Mouse (Mus musculus) intestine, embryonic 15.5 days (tissue): ENCODE measurements around the gene Slc25a53. TPM values are rescaled to one million over a fixed set of nuclear protein-coding genes. Genes with fewer than 3 reads are reported as not detected.

Experiments used
- ATAC-seq: fragments of 200-750 bp; cut with Nextera tagmentation; 2 replicates; pipeline ENCODE4 v1.8.0; 2017; ENCODE audit warnings: moderate TSS enrichment, moderate library complexity
- H3K27ac ChIP-seq: fragments of 300-500 bp; sonication (generic); 2 replicates; pipeline ENCODE4 v1.5.1; 2015; ENCODE audit warnings: mild to moderate bottlenecking, inconsistent platforms
- H3K27me3 ChIP-seq: fragments of 300-500 bp; sonication (generic); replicated peaks from 2 replicates; pipeline ENCODE4 v1.6.1; 2015; ENCODE audit warnings: inconsistent platforms
- H3K36me3 ChIP-seq: fragments of 300-500 bp; sonication (generic); 2 replicates; pipeline ENCODE4 v1.6.1; 2015; ENCODE audit warnings: inconsistent platforms
- H3K4me1 ChIP-seq: fragments of 300-500 bp; sonication (generic); replicated peaks from 2 replicates; pipeline ENCODE4 v1.6.1; 2015; ENCODE audit warnings: inconsistent platforms
- H3K4me2 ChIP-seq: fragments of 300-500 bp; sonication (generic); replicated peaks from 2 replicates; pipeline ENCODE4 v1.6.1; 2015; ENCODE audit warnings: mild to moderate bottlenecking, inconsistent platforms
- H3K4me3 ChIP-seq: fragments of 300-500 bp; sonication (generic); replicated peaks from 2 replicates; pipeline ENCODE4 v1.5.1; 2015; ENCODE audit warnings: inconsistent platforms
- H3K9ac ChIP-seq: fragments of 300-500 bp; sonication (generic); 2 replicates; pipeline ENCODE4 v1.6.1; 2015; ENCODE audit warnings: inconsistent platforms
- H3K9me3 ChIP-seq: fragments of 300-500 bp; sonication (generic); 2 replicates; pipeline ENCODE4 v1.6.1; 2016; ENCODE audit warnings: inconsistent platforms
- WGBS: fragments of 180-500 bp; shearing (Covaris S2); methylation state at CpG from one replicate; pipeline ENCODE4 v1.1.7; 2015; 5-methylcytosine and 5-hydroxymethylcytosine counted together
- polyA plus RNA-seq: library from polyadenylated mRNA; unstranded; fragments of >200 nt; fragmentation: Nextera tagmentation; extraction: Ambion mirVana; gene quantifications from 2 replicates; pipeline ENCODE4 v1.2.1, GENCODE M21; 2015

The Slc25a53 gene
- polyA plus RNA-seq: 7.5 and 7.9 TPM in 2 replicates

DNA sequence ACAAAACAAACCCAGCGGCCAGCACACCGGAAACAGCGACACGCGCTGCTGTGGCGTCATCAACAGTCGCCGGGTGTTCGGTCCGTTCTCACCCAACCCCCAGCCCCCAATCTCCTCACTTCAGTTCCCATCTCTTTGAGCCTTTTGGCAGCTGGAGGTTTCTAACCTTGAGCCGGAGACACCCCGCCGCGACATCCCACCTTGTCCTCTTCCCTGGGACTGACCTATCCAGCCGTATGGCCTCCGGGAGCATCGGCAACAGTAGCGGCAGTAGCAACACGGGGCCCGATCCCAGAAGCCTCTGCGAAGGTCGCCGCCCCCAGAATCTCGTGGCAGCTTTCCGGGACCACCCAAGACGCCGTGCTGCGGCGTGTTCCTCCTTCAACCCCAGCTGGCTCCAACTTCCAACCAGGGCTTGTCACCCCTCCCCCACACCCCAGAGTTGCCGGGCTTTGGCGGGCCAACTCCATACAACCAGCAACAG, at the start of gene Slc25a53:
TSS of gene Slc25a53 (minus strand) at position 303 of the 484 bp plus-strand sequence.
- Histone ChIP-seq H3K4me1 (no peaks in the 10 kb centered on the region), H3K27ac (peak within 1 kb of the TSS; percentile 92), H3K9me3 (no peaks in the 10 kb centered on the region), H3K4me3 (peak within 1 kb of the TSS; percentile 51), H3K4me2 (peak within 1 kb of the TSS; percentile 57), H3K36me3 (no peaks in the 10 kb centered on the region), H3K27me3 (no peaks in the 10 kb centered on the region), H3K9ac (peak within 1 kb of the TSS; percentile 49)
- 17% methylated on average over 31 of the region's 31 CpGs for WGBS
- ATAC-seq: peak; percentile 97

DNA sequence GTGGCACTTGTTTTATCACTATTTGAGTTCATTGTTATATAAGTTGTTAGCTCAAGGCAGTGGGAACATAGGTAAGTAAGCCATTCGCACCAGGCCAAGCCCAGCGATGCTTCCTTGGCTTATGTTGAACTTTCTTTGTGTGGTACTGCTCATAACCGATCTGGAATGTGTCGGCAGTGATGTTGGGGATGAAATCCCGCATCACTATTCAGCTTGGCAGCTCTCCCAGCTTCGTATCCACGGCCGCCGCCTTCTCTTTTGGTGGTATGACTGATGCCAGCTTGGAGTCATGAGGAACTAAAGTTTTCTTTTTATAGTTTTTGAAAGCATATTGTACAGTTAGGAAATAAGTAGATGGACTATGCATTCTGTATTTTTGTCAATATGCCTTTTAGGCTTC, 25.1 kb upstream of the Slc25a53 start:
- 85% methylated on average over 9 of the region's 9 CpGs for WGBS
- no peaks in the 10 kb centered on the region for H3K4me1 ChIP-seq

DNA sequence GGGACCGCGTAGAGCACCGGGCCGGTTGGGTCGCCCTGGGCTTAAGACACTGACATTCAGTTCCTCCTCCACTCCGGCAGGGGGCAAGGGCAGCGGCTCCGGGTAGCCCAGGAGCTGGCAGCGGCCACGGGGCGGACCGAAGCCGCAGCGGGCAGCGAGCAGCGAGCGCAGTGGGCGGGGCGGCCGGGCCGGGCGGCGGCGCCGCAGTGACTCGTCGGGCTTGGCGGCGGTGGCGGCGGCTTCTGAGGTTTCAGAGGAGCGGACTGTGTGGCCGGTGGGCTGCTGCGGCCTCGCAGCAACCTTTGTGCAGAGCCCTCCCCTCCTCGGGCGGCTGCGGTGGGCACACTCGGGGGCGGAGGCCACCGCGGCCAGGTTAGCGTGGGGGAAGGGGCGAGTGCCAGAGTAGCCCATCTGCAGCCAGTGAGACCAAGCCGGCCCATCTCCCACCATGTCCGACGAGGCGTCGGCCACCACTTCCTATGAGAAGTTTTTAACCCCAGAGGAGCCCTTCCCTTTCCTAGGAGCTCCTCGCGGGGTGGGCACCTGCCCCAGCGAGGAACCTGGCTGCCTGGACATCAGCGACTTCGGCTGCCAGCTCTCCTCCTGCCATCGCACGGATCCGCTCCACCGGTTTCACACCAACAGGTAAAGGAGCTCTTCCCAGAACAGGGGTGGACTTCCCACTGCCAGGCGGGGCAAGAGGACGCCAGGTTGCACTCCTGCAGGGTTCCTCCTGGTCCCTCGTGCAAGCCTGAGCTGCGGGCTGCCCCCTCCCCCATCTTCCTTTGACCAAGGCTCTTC, 11.5 kb upstream of the Slc25a53 start, which contains the start of gene Fam199x:
TSS of gene Fam199x (plus strand) at position 170 of the 801 bp plus-strand sequence.
- Histone ChIP-seq H3K4me1 (no peaks in the 10 kb centered on the region), H3K9me3 (no peaks in the 10 kb centered on the region), H3K36me3 (no peaks in the 10 kb centered on the region), H3K27ac (no peak within 1 kb of the TSS), H3K9ac (peak within 1 kb of the TSS; percentile 55), H3K4me3 (peak within 1 kb of the TSS; percentile 60), H3K27me3 (no peaks in the 10 kb centered on the region), H3K4me2 (peak within 1 kb of the TSS; percentile 67)
- WGBS: 18% methylated on average over 50 of the region's 62 CpGs
- peak; percentile 98 for ATAC-seq

More for the DNA sequence above, 25.1 kb upstream of the Slc25a53 start:
- no peaks in the 10 kb centered on the region for H3K36me3 ChIP-seq
- ATAC-seq: no peak
- H3K9ac ChIP-seq: no peak overlapping the region
- no peaks in the 10 kb centered on the region for H3K9me3 ChIP-seq
- H3K4me2 ChIP-seq: no peak overlapping the region
- H3K27me3 ChIP-seq: no peaks in the 10 kb centered on the region
- H3K27ac ChIP-seq: no peak overlapping the region
- no peak overlapping the region for H3K4me3 ChIP-seq

DNA sequence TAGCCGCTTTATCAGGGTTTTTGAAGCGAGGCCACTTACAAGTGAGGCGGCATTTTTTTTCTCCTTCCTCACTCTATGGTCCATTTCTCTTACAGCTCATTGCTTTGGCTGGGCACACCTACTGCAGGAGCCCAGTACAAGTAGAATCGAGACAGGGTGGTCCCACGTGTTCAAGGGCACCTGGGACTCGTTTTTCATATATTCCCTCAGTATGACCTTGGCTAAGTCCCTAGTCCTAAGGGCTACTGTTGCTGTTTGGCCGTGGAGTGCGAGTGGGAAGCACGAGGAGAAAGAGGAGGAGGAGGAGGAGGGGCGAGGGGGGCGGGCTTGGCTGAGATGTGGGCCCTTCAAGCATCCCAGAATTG, 10.9 kb upstream of the Slc25a53 start:
- Histone ChIP-seq H3K9me3 (no peaks in the 10 kb centered on the region), H3K4me2 (peak overlapping the region; percentile 67), H3K4me3 (peak overlapping the region; percentile 60), H3K27me3 (no peaks in the 10 kb centered on the region), H3K9ac (peak overlapping the region; percentile 55; the same call in 1 of the 2 replicates), H3K4me1 (no peaks in the 10 kb centered on the region), H3K36me3 (no peaks in the 10 kb centered on the region), H3K27ac (no peak overlapping the region)
- WGBS: 20% methylated on average over 8 of the region's 11 CpGs
- no peak; the same call in 1 of the 2 replicates for ATAC-seq

DNA sequence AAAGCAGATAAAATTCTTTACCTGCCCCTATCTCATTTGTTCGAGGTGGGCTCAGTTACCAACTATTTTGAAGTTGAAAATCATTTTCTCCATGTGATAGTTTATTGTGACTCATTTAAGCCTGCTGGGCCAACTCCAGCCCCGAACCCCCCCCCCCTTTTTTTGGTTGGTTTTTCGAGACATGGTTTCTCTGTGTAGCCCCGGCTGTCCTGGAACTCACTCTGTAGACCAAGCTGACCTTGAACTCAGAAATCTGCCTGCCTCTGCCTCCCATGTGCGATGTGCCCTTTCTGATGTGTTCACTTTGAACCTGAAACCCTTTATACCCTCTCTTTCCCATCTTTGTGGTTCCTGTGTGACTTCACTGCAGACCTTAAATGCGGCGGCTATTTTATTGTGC, 400 bp upstream of the Slc25a53 start:
- Histone ChIP-seq H3K4me1 (no peaks in the 10 kb centered on the region), H3K36me3 (no peaks in the 10 kb centered on the region), H3K4me2 (peak overlapping the region; percentile 48), H3K27me3 (no peaks in the 10 kb centered on the region), H3K9me3 (no peaks in the 10 kb centered on the region), H3K27ac (no peak overlapping the region), H3K9ac (no peak overlapping the region), H3K4me3 (peak overlapping the region; percentile 51)
- ATAC-seq: peak; percentile 26; the same call in 1 of the 2 replicates
- WGBS: 44% methylated on average over 7 of the region's 7 CpGs

DNA sequence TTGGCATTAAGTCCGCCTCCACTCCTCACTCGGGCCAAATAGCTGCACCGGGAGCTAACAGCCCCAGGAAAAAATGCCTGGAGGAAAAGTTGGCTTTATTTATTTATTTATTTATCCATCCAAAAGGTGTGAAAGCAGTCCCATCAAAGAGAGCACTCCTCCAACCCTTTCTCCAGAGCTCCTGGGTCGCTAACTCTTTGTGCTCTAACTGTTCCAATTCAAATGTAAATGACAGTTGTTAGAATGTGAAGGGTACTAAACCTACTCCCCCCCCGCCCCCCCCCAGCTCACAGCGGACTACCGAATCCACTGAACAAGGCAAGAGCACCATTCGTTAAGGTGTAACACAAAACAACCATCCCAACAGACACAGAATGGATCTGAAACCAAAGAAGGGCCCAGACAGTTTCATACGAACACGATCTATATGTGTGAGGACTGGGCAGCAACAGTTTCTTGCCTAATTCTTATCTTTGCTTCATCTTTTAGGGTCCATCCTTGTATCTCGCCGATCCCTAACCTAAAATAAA, 567 bp downstream of the Slc25a53 start:
- H3K9ac ChIP-seq: peak overlapping the region; percentile 49; the same call in 1 of the 2 replicates
- WGBS: 18% methylated on average over 12 of the region's 12 CpGs
- peak overlapping the region; percentile 92 for H3K27ac ChIP-seq
- no peak; the same call in 1 of the 2 replicates for ATAC-seq
- H3K4me1 ChIP-seq: no peaks in the 10 kb centered on the region
- no peaks in the 10 kb centered on the region for H3K36me3 ChIP-seq
- no peaks in the 10 kb centered on the region for H3K27me3 ChIP-seq
- H3K4me3 ChIP-seq: peak overlapping the region; percentile 51
- H3K4me2 ChIP-seq: peak overlapping the region; percentile 57
- no peaks in the 10 kb centered on the region for H3K9me3 ChIP-seq

DNA sequence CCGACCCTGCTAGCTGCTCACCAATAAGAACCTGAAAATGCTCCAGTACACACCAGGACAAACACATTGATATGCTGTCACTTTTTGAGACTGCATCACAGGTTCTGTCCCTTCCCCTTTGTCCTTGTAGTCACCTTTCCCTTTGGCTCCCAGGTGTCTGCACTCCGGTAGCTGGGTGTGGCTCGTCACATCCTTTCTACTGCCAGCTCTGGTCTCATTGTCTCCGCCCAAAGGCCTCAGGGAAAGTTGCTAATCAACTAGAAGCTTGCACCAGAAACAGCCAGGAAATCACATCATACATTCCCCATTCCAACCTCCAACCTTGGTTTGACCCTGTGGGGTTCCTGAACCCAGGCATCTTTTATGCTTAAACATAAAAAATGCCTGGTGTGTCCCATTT, 3.8 kb downstream of the Slc25a53 start:
- H3K9me3 ChIP-seq: no peaks in the 10 kb centered on the region
- WGBS: 58% methylated on average over 4 of the region's 4 CpGs
- H3K4me1 ChIP-seq: no peaks in the 10 kb centered on the region
- no peaks in the 10 kb centered on the region for H3K36me3 ChIP-seq
- H3K27ac ChIP-seq: no peak overlapping the region
- no peak overlapping the region for H3K4me3 ChIP-seq
- no peaks in the 10 kb centered on the region for H3K27me3 ChIP-seq
- no peak overlapping the region for H3K9ac ChIP-seq
- ATAC-seq: no peak
- no peak overlapping the region for H3K4me2 ChIP-seq

DNA sequence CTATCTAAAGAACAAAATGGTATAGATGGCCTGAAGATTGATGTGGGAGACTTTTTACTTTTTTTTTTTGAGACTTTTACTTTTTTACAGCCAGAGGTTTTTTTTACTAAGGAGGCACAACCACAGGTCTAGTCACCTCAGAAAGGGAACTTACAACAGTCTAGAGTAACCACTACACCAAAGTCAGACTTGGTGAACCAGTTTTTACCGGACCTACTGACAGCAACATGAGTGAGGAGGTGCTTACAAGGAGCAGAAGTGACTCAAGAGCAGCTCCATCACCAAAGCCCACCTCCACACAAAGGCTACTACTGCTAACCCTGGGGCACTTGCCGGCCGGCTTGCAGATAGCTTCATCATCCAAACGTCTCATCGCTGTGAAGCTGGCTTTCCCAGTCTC, 6.4 kb downstream of the Slc25a53 start:
- H3K4me2 ChIP-seq: no peak overlapping the region
- H3K36me3 ChIP-seq: no peaks in the 10 kb centered on the region
- WGBS: 86% methylated on average over 5 of the region's 5 CpGs
- H3K9me3 ChIP-seq: no peaks in the 10 kb centered on the region
- ATAC-seq: no peak
- H3K9ac ChIP-seq: no peak overlapping the region
- no peaks in the 10 kb centered on the region for H3K4me1 ChIP-seq
- H3K27ac ChIP-seq: no peak overlapping the region
- H3K4me3 ChIP-seq: no peak overlapping the region
- no peaks in the 10 kb centered on the region for H3K27me3 ChIP-seq

DNA sequence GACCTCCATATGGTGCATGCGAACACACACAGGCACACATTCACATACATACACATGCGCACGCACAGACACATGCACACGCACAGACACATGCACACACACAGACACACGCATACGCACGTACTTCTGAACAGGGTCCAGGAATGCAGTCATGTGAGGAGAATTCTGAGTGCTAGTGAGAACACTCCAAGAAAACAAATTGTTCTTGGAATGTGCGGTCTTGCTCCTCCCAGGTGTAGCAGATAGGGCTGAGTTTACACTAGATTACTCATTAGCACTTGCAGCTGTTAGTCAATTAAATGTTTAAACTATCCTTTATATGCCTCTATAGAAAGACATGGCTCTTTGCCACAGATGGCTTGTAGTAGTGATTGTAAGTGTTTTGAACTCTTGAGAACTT, 7.2 kb downstream of the Slc25a53 start:
- Histone ChIP-seq H3K4me2 (no peak overlapping the region), H3K9me3 (no peaks in the 10 kb centered on the region), H3K4me3 (no peak overlapping the region), H3K36me3 (no peaks in the 10 kb centered on the region), H3K9ac (no peak overlapping the region), H3K27me3 (no peaks in the 10 kb centered on the region), H3K27ac (no peak overlapping the region), H3K4me1 (no peaks in the 10 kb centered on the region)
- WGBS: 85% methylated on average over 8 of the region's 8 CpGs
- ATAC-seq: no peak; the same call in 1 of the 2 replicates

DNA sequence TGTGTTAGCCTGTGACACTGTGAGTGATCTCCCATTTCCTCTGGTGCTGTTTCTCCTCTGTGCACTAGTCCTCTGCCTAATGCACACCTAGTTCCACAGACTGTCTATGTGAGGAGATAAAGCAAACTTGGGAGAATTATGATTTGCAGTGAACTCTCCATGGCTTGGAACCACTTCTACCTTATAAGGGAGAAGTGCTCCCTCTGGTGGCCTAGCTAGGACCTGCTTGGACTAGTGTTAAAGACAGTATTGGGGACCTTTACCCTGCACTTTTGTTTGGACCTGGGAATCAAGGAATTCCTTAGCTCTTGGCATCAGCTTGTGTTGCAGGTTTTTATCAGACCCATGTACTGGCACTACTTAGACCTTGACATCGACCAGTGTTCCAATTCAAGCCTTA, 18.8 kb downstream of the Slc25a53 start:
- WGBS: 18% methylated on average over 1 of the region's 1 CpGs

DNA sequence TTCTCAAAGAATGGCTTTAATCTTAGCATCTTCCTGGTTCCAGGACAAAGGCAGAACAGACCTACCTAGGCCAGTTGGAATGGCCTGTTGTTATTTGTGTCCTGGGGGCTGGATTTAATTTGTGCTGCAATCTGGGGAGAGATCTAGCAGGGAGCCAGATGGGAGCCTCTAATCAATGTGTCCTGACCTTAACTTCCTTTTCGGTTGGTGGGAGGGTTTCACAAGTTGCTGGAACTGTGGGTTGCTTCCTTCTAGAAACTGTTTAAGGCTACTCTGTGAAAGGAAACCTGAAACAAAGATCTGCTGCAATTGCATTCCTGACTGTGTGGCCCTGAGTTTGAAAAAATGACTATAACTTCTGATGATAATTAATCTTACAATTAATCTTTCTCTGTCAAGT, 20.4 kb downstream of the Slc25a53 start:
- Histone ChIP-seq H3K36me3 (no peaks in the 10 kb centered on the region), H3K4me3 (no peak overlapping the region), H3K4me2 (no peak overlapping the region), H3K4me1 (no peaks in the 10 kb centered on the region), H3K27ac (no peak overlapping the region), H3K9ac (no peak overlapping the region), H3K9me3 (no peaks in the 10 kb centered on the region), H3K27me3 (no peaks in the 10 kb centered on the region)
- 81% methylated on average over 1 of the region's 1 CpGs for WGBS
- no peak for ATAC-seq

More for the DNA sequence above, 18.8 kb downstream of the Slc25a53 start:
- Histone ChIP-seq H3K4me3 (no peak overlapping the region), H3K27ac (no peak overlapping the region), H3K27me3 (no peaks in the 10 kb centered on the region), H3K4me1 (no peaks in the 10 kb centered on the region), H3K9ac (no peak overlapping the region), H3K4me2 (no peak overlapping the region), H3K36me3 (no peaks in the 10 kb centered on the region), H3K9me3 (no peaks in the 10 kb centered on the region)
- ATAC-seq: peak; percentile 63

DNA sequence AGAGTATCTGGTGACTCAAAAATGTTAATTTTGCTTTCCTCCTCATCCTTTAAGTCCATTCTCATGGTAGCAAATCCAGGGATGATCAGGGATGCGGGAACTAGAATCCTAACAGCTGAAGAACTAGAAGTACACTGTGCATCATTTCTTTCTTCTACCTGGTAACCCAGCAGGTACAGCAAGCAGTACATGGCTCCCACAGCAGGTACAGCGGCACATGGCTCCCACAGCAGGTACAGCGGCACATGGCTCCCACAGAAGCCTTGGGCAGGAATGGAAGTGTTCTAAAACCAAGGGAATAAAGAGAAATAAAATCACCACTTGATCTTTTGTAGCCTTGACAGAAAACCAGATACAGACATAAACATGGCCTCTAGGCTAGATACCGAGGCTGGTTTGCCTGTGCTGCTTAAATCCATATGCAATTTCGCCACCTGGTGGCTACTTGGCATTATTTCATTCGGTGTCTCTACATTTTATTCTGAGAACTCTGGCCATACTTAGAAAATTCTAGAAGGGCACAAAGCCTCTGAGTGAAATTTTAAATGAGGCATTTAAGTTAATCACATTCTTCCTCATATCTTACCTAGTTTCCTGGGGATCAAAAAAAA, 22.9 kb downstream of the Slc25a53 start:
- WGBS: 52% methylated on average over 6 of the region's 6 CpGs
- Histone ChIP-seq H3K27me3 (no peaks in the 10 kb centered on the region), H3K9me3 (no peaks in the 10 kb centered on the region), H3K4me1 (no peaks in the 10 kb centered on the region), H3K4me2 (no peak overlapping the region), H3K9ac (no peak overlapping the region), H3K36me3 (no peaks in the 10 kb centered on the region), H3K27ac (no peak overlapping the region), H3K4me3 (no peak overlapping the region)
- no peak; the same call in 1 of the 2 replicates for ATAC-seq
